8 mouse cellular contexts compared by ENCODE assay signal in genomic region chr5:37289236-37289635, GRCm38 (mm10). TPM values are rescaled to one million over a fixed set of nuclear protein-coding genes. Genes with fewer than 3 reads are reported as not detected.
A peak's percentile ranks its signal among the peaks of the same experiment; 100 is the strongest.
DNase-seq lines count a peak whose midpoint lies in the region; ATAC-seq and TF ChIP-seq lines count a peak whose summit lies in the region.
"Had no signal": no experiment of that assay in that cellular context is flagged by ENCODE, and none has a peak within 500 bp of the region (broad histone marks: within the 10 kb centered on the region; RNA-seq: fewer than 3 reads in every experiment).

No protein-coding gene starts in this region.

- TF ChIP-seq POLR2A in spleen, adult 2 months (IDR thresholded peaks at IDR 0.05; ENCODE audit: low read depth, low read length) = no peak

- no peak overlapping the region for H3K4me2 ChIP-seq in midbrain, embryonic 12.5 days (replicated peaks)

- TF ChIP-seq CTCF in spleen, adult 2 months (IDR thresholded peaks at IDR 0.05; ENCODE audit: extremely low read depth, insufficient read depth, insufficient read length, insufficient replicate concordance) = peak; percentile 50; the same call in 1 of the 2 replicates

- no peaks in the 10 kb centered on the region for H3K27me3 ChIP-seq in spleen, adult 2 months (ENCODE audit: control insufficient read depth, insufficient read depth, low read length)
- H3K27me3 ChIP-seq in midbrain, embryonic 12.5 days = no peaks in the 10 kb centered on the region

- WGBS in spleen, adult 2 months = 21% methylated on average over 3 of the region's 3 CpGs
- 24% methylated on average over 3 of the region's 3 CpGs for WGBS in midbrain, embryonic 12.5 days

- peak; percentile 39; the same call in 1 of the 2 replicates for ATAC-seq in midbrain, embryonic 12.5 days (ENCODE audit: low FRiP score, low read depth)

- no peak overlapping the region for H3K27ac ChIP-seq in spleen, adult 2 months (ENCODE audit: insufficient read depth, low read length)
- H3K27ac ChIP-seq in midbrain, embryonic 12.5 days (replicated peaks) = no peak overlapping the region

- H3K36me3 ChIP-seq in spleen, adult 2 months (ENCODE audit: control insufficient read depth, insufficient read depth, low read length) = no peaks in the 10 kb centered on the region
- peaks cover 77% of the 10 kb centered on the region for H3K36me3 ChIP-seq in midbrain, embryonic 12.5 days

- no peak overlapping the region for H3K4me3 ChIP-seq in spleen, adult 2 months (ENCODE audit: extremely low read depth, insufficient read depth, insufficient read length)
- H3K4me3 ChIP-seq in midbrain, embryonic 12.5 days = no peak overlapping the region
- H3K4me3 ChIP-seq: myocyte had no signal

- H3K9me3 ChIP-seq in midbrain, embryonic 12.5 days = no peaks in the 10 kb centered on the region

- H3K4me1 ChIP-seq in spleen, adult 2 months (ENCODE audit: control insufficient read depth, insufficient read depth, insufficient read length) = no peaks in the 10 kb centered on the region
- H3K4me1 ChIP-seq in midbrain, embryonic 12.5 days = no peaks in the 10 kb centered on the region

- H3K9ac ChIP-seq in midbrain, embryonic 12.5 days (replicated peaks) = no peak overlapping the region

- no peak for DNase-seq in spleen, adult 2 months (ENCODE audit: low read depth in 1 of 2, low spot score in 2 of 2)
- DNase-seq in spleen, adult 12 weeks (ENCODE audit: low spot score) = no peak
- peak; percentile 78 for DNase-seq in brain, adult 2 months (ENCODE audit: low read depth, low spot score)
- DNase-seq in fibroblast of lung, adult 2 months (ENCODE audit: low read depth) = peak; percentile 5
- peak; percentile 55 to 60 for DNase-seq in kidney, postnatal 4 days
- DNase-seq in thymus, postnatal 14 days = peak; percentile 39

RNA-seq across cellular contexts. Expression of gene Evc, which starts 47.5 kb away (rescaled TPM):
- polyA plus RNA-seq in spleen, adult 2 months (2012; rRNA removed) = 4.0 and 4.5 TPM in 2 replicates
- 21.1 and 21.2 TPM in 2 replicates for polyA plus RNA-seq in midbrain, embryonic 12.5 days (2016; fragmentation: Nextera tagmentation; extraction: Ambion mirVana)

RNA-seq across cellular contexts. Expression of gene Crmp1, which starts 47.5 kb away (rescaled TPM):
- 1.4 and 1.5 TPM in 2 replicates for polyA plus RNA-seq in spleen, adult 2 months (2012; rRNA removed)
- 404 and 454 TPM in 2 replicates for polyA plus RNA-seq in midbrain, embryonic 12.5 days (2016; fragmentation: Nextera tagmentation; extraction: Ambion mirVana)

RNA-seq across cellular contexts. Expression of gene Evc2, which starts 49.1 kb away (rescaled TPM):
- polyA plus RNA-seq in spleen, adult 2 months (2012; rRNA removed) = 2.8 and 3.4 TPM in 2 replicates
- polyA plus RNA-seq in midbrain, embryonic 12.5 days (2016; fragmentation: Nextera tagmentation; extraction: Ambion mirVana) = 13.0 and 13.4 TPM in 2 replicates

Comparison
In these comparisons a context has a peak if more than half of its experiments do, and no peak if none do; other contexts are left out.
1. DNase-seq: peak in brain, adult 2 months (single experiment), fibroblast of lung, adult 2 months (single experiment), kidney, postnatal 4 days (2 of 2) and thymus, postnatal 14 days (single experiment); none in spleen, adult 2 months (0 of 2) and spleen, adult 12 weeks (single experiment).
2. RNA of gene Crmp1, which starts 47.5 kb away (polyA plus RNA-seq): 404 to 454 TPM in midbrain, embryonic 12.5 days; 1.4 to 1.5 TPM in spleen, adult 2 months; every median in the first group is over 100 times any median in the second.